Mouse (Mus musculus): ENCODE measurements around the gene Ang4. TPM values are rescaled to one million over a fixed set of nuclear protein-coding genes. Genes with fewer than 3 reads are reported as not detected.
"Not testable (repeated sequence)": the region's sequence is repeated elsewhere in the genome, so short reads cannot be mapped to it uniquely, and the experiment has no call there.

The Ang4 gene
- total RNA-seq (2021), result not detected
- long read RNA-seq, experiment 1, result 0 reads
- long read RNA-seq, experiment 2, result 0 reads

- DNase-seq (ENCODE audit: low spot score), result no peak
These were observed at the start of gene Ang4 for GRCm38 (mm10) chr14:51773490-51773889. Gene Ang4, minus strand, starts transcription at chr14:51773590.

- no peak for DNase-seq (ENCODE audit: low spot score)
These were observed 26.4 kb upstream of the Ang4 start, which contains the start of gene AY358078 for GRCm38 (mm10) chr14:51799746-51800145. Gene AY358078, plus strand, starts transcription at chr14:51800046.

- DNase-seq (ENCODE audit: low spot score), result no peak
These were observed 20.7 kb upstream of the Ang4 start for GRCm38 (mm10) chr14:51794106-51794505.

GRCm38 (mm10) chr14:51789196-51789595, 15.8 kb upstream of the Ang4 start:
- no peak for DNase-seq (ENCODE audit: low spot score)

- no peak for DNase-seq (ENCODE audit: low spot score)
These were observed 13.7 kb upstream of the Ang4 start for GRCm38 (mm10) chr14:51787061-51787460.

GRCm38 (mm10) chr14:51786335-51786734, 12.9 kb upstream of the Ang4 start:
- DNase-seq (ENCODE audit: low spot score), result no peak

- no peak for DNase-seq (ENCODE audit: low spot score)
These were observed 5.6 kb upstream of the Ang4 start for GRCm38 (mm10) chr14:51778865-51779481.

- DNase-seq (ENCODE audit: low spot score), result no peak
These were observed 4.4 kb upstream of the Ang4 start for GRCm38 (mm10) chr14:51777791-51778190.

- DNase-seq (ENCODE audit: low spot score), result not testable (repeated sequence)
These were observed 2.0 kb downstream of the Ang4 start for GRCm38 (mm10) chr14:51771378-51771777.

GRCm38 (mm10) chr14:51755944-51756343, 17.4 kb downstream of the Ang4 start:
- no peak for DNase-seq (ENCODE audit: low spot score)

GRCm38 (mm10) chr14:51740347-51741170, 32.8 kb downstream of the Ang4 start:
- no peak for DNase-seq (ENCODE audit: low spot score)

- no peak for DNase-seq (ENCODE audit: low spot score)
These were observed 34.0 kb downstream of the Ang4 start for GRCm38 (mm10) chr14:51739150-51739993.

GRCm38 (mm10) chr14:51738411-51739149, 34.8 kb downstream of the Ang4 start:
- DNase-seq (ENCODE audit: low spot score), result no peak

GRCm38 (mm10) chr14:51737967-51738366, 35.4 kb downstream of the Ang4 start:
- DNase-seq (ENCODE audit: low spot score), result no peak

- no peak for DNase-seq (ENCODE audit: low spot score)
These were observed 56.3 kb downstream of the Ang4 start, which contains the start of gene Gm5800 for GRCm38 (mm10) chr14:51717083-51717482. Gene Gm5800, minus strand, starts transcription at chr14:51717183.

Other genes with a start within 250 kb of the Ang4 start
- not detected for gene Gm5622, start 220.8 kb downstream of the Ang4 start, total RNA-seq (2021)
- not detected for gene Gm17175, start 199.5 kb downstream of the Ang4 start, total RNA-seq (2021)
- not detected for gene Gm17174, start 181.5 kb downstream of the Ang4 start, total RNA-seq (2021)
- not detected for gene Gm17078, start 162.3 kb downstream of the Ang4 start, total RNA-seq (2021)
- not detected for gene Gm4181, start 137.9 kb downstream of the Ang4 start, total RNA-seq (2021)
- gene Gm17079, start 78.1 kb downstream of the Ang4 start, total RNA-seq (2021), result not detected
- not detected for gene Gm5800, start 56.4 kb downstream of the Ang4 start, total RNA-seq (2021)
- gene AY358078, start 26.5 kb upstream of the Ang4 start, total RNA-seq (2021), result not detected
- gene Ear6, start 80.1 kb upstream of the Ang4 start, total RNA-seq (2021), result not detected
- 10 to 100 TPM; 12.2 to 19.5 TPM for gene Mettl17, start 111.3 kb upstream of the Ang4 start, total RNA-seq (2021)
- under 1 TPM; 0.33 to 0.57 TPM for gene Slc39a2, start 119.3 kb upstream of the Ang4 start, total RNA-seq (2021)
- 1,000 to 10,000 TPM; 1,941 to 1,973 TPM for gene Ndrg2, start 140.6 kb upstream of the Ang4 start, total RNA-seq (2021)
- gene Tppp2, start 144.8 kb upstream of the Ang4 start, total RNA-seq (2021), result 1 to 10 TPM; 2.2 to 2.7 TPM
- not detected for gene Rnase13, start 149.2 kb upstream of the Ang4 start, total RNA-seq (2021)
- 10 to 100 TPM in 1 of 2 experiments, 1 to 10 TPM in 1; 7.8 to 13.7 TPM for gene Arhgef40, start 211.1 kb upstream of the Ang4 start, total RNA-seq (2021)
- gene Tmem253, start 242.1 kb upstream of the Ang4 start, total RNA-seq (2021), result 1 to 10 TPM in 1 of 2 experiments, under 1 TPM in 1; 0.84 to 1.2 TPM
- gene Zfp219, start 247.1 kb upstream of the Ang4 start, total RNA-seq (2021), result 10 to 100 TPM; 11.1 to 14.4 TPM

All from gastrocnemius, adult 18-20 months (tissue).